Mouse (Mus musculus): ENCODE measurements around the gene Arl6ip4.

GRCm38 (mm10) chr5:124095596-124096232 lies 20.2 kb upstream of the Arl6ip4 start, which contains the start of gene Abcb9:
- no peak for TF ChIP-seq CTCF (conservative IDR thresholded peaks at IDR 0.05; ENCODE audit: low read length)
- no peak for TF ChIP-seq NANOG (IDR thresholded peaks at IDR 0.05; ENCODE audit: borderline replicate concordance, low read length)
